Mouse (Mus musculus): ENCODE measurements around the gene Nexn.

Gene Nexn

DNA sequence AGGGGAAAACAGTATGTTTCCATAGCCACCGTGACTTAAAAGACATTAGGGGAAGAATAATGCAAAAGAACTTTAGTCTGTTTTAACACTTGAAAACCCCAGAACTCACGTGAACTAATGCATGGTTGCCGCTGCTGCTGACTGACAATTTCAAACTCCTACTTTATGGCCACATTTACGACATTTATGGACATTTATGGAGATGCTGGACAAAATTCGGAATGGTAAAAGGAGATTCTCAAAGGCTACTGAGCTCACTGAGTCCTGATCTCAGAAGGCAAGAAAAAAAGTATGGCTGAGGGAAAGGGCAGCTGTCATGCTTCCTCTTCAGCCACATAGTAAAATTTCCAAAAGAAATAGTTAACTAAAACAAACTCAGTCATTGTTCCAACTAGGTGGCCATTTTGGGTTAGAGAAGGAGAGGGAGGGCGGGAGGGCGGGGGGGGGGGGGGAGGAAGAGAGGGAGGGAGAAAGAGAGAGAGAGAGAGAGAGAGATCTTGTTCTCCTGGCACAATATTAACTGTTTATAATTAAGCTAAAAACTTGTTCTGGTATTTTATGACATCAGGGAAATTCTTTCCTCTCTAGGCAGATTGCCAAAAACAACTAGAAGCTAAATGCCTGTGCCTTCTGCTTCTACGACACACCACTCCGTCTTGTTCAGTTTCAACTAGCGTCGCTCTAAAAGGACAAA, 73.8 kb downstream of the Nexn start:
- no peak for DNase-seq

DNA sequence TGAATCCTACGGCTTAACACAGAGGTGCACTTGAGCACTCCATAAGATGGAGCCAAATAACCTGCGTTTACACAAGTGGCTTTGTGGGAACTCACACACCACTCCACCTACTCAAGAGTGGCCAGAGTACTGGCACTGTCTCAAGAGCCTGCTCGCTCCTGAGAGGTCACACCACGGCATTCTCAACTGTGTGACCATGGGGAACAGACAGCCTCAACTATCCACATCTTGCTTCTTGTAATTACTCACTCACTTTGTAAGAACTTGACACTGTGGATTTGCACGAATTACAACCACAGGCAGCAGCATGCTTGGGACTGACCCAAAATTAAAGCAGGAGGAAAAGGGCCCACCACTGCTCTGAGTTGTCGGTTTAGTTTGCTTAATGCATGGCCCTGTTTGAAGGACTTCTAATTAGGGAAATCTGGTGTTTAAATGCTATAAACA, 74.3 kb downstream of the Nexn start:
- peak; percentile 90 to 93 for DNase-seq

DNA sequence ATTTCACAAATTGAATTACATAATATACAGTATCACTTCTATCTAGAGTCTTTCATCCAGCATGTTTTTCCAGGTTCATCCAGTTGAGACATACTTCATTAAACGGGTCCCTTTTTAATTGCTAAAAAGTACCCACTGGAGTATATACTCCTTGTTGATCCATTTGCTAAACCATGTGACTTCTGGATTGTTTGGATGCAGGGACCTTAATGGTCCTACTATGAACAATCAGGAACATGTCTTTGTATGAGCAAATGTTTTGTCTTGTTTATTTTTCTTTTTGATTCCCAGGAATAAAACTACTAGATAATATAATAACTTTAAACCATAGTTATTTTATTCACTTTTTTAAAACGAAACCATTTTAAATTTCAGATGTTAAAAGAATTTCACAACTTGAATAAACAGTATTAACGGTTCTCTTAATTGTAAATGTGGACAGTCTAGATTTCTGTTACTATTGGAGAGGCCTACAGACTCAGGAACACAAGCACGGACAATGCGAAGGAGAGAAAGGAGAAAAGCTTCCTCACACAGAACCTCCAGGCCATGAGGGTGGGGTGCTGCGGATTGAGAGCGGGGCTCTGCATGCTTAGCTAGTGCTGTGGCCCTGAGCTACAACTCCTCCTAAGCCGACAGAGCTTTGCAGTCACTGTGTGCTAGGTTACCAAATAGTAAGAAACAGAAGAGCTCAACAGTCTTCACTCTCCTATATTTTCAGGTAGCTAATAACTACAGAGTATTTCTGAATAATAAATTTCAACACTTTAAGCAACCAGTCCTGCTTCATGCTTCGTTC, 75.3 kb downstream of the Nexn start:
- no peak for DNase-seq

DNA sequence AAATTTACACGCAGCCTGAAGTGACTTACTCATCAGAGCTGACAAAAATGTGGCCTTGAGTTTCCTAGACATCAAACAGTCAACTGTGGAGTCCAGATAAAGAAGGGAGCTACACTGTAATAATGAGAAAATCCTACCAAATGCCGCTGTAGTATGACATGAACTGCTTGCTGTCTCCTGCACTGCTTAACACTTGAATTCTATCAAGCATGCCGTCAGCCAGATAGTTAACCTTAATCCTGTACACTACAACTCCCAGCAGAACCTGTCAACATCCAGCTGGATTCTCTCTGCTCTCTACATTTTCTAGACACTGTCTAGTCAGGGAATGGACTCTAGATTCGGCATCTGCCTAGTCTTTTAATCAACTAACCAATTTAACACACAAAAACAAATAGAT, 76.8 kb downstream of the Nexn start:
- DNase-seq: no peak
